Mouse (Mus musculus): ENCODE results near the gene Nupl2.

- TF ChIP-seq POLR2A (IDR thresholded peaks at IDR 0.05; ENCODE audit: low read depth, low read length), result no peak
- TF ChIP-seq CTCF (IDR thresholded peaks at IDR 0.05; ENCODE audit: extremely low read depth, insufficient read length, insufficient replicate concordance, low read depth, low read length), result no peak
These were observed 49.8 kb downstream of the Nupl2 start for GRCm38 (mm10) chr5:24214547-24214878.
